Mouse (Mus musculus): ENCODE measurements at regions not wholly inside any gene's neighbourhood (a gene's known extent, or its start where the extent isn't known, plus 50 kb on each side); places are given as distances from the start of the nearest gene placed in this dataset.
"Not testable (repeated sequence)": the region's sequence is repeated elsewhere in the genome, so short reads cannot be mapped to it uniquely, and the experiment has no call there.

DNA sequence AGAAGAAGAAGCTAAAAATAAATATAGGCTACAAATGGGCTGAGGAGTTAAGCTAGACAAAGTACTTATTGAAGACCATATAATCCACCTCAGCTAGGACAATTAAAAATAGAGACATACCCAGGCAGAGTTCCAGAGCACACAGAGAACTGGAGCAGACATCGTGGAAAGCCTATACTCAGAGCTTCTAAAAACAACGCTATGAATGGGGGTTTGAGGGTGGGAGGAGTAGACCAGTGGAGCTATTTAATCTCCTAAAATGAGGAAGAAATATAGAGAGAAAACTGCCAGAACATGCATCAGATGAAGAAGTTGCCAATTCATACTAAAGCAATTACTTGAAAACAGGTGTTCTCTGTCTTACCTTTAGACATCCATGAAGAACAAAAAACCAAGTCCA lies 720.8 kb downstream of the Efna5 start:
- no peak overlapping the region for H3K27ac ChIP-seq (ENCODE audit: low read depth)
- no peak overlapping the region for H3K9ac ChIP-seq (ENCODE audit: low read length)
- H3K27me3 ChIP-seq (replicated peaks; ENCODE audit: control insufficient read depth, insufficient read depth, low read length) = no peaks in the 10 kb centered on the region
- H3K36me3 ChIP-seq (ENCODE audit: control insufficient read depth, insufficient read depth, low read length) = no peaks in the 10 kb centered on the region
- WGBS = 58% methylated on average over 2 of the region's 2 CpGs
- ATAC-seq (replicated peaks; ENCODE audit: low FRiP score, low TSS enrichment, low read depth) = no peak
- no peaks in the 10 kb centered on the region for H3K4me1 ChIP-seq (replicated peaks; ENCODE audit: control insufficient read depth, insufficient read depth, low read length)
- no peak for DNase-seq (ENCODE audit: low spot score)
- H3K4me3 ChIP-seq (ENCODE audit: low read depth, low read length) = no peak overlapping the region
- no peaks in the 10 kb centered on the region for H3K9me3 ChIP-seq (ENCODE audit: control insufficient read depth, low read length)
- no peak overlapping the region for H3K4me2 ChIP-seq (ENCODE audit: low read length)

DNA sequence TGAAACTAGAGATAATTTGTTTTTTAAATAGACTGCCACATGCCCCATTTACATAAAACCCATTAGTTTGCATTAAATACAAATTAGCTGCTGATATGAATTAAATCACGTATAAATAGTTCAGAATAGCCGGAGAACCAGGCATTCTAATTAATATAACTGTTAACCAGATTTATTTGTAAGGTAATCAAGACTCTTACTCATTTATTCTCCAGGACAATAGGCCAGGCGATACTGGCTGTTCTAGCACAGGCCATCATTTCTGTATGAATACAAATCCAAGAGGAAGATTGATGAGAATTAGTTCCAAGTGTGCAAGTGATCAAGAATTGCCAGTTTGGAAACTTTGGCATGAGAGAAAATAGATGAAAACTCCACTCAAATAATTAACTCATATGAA lies 746.1 kb downstream of the Efna5 start:
- DNase-seq (ENCODE audit: low spot score) (no peak), ATAC-seq (replicated peaks; ENCODE audit: low FRiP score, low TSS enrichment, low read depth) (no peak)
- no peak overlapping the region for H3K4me3 ChIP-seq (ENCODE audit: low read depth, low read length)
- H3K9ac ChIP-seq (ENCODE audit: low read length) = no peak overlapping the region
- no peaks in the 10 kb centered on the region for H3K27me3 ChIP-seq (replicated peaks; ENCODE audit: control insufficient read depth, insufficient read depth, low read length)
- no peaks in the 10 kb centered on the region for H3K9me3 ChIP-seq (ENCODE audit: control insufficient read depth, low read length)
- no peaks in the 10 kb centered on the region for H3K36me3 ChIP-seq (ENCODE audit: control insufficient read depth, insufficient read depth, low read length)
- H3K4me1 ChIP-seq (replicated peaks; ENCODE audit: control insufficient read depth, insufficient read depth, low read length) = no peaks in the 10 kb centered on the region
- 84% methylated on average over 3 of the region's 3 CpGs for WGBS
- no peak overlapping the region for H3K27ac ChIP-seq (ENCODE audit: low read depth)
- no peak overlapping the region for H3K4me2 ChIP-seq (ENCODE audit: low read length)

DNA sequence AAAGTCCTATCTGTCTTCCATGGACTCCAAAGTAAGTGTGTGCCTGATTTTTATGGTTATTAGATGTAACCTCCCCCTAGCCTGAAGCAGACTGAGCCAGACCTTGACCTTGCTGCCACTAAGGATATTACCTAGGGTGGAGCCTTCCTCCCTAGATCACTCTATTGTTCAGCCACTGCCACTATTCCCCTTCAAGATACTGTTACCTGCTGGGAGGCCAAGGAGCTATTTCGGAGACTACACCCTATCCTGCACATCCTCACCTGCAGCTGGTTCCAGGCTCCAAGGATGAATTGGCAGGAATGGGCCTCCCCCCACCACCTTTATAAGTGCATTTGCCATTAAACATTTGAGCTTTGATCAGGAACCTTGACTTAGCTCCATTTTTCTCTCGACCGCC lies 769.4 kb downstream of the Efna5 start:
- H3K4me2 ChIP-seq (ENCODE audit: low read length); H3K27me3 ChIP-seq (replicated peaks; ENCODE audit: control insufficient read depth, insufficient read depth, low read length); H3K36me3 ChIP-seq (ENCODE audit: control insufficient read depth, insufficient read depth, low read length); H3K27ac ChIP-seq (ENCODE audit: low read depth); H3K9ac ChIP-seq (ENCODE audit: low read length); H3K4me1 ChIP-seq (replicated peaks; ENCODE audit: control insufficient read depth, insufficient read depth, low read length); DNase-seq (ENCODE audit: low spot score); H3K4me3 ChIP-seq (ENCODE audit: low read depth, low read length); ATAC-seq (replicated peaks; ENCODE audit: low FRiP score, low TSS enrichment, low read depth); H3K9me3 ChIP-seq (ENCODE audit: control insufficient read depth, low read length): not testable (repeated sequence)
- 95% methylated on average over 3 of the region's 3 CpGs for WGBS

DNA sequence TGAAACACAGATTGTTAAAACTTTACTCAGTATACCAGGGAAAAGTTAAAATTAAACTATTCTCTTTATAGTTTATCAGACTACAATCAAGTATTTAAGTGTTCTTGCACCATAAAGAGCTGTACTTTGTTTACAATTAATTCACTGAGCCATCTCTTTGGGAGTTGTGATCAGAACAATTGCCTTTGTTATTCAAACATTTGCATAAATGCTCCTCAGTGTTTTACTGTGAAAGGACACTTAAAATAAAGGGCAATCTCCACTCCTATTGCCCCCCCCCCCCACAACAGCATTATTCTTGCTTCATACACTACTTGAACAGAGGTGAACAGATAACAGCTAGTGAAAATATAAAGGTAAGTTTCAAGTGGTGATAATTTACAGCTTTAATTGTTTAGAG lies 772.1 kb downstream of the Efna5 start:
- H3K4me2 ChIP-seq (ENCODE audit: low read length) = no peak overlapping the region
- H3K27ac ChIP-seq (ENCODE audit: low read depth) = no peak overlapping the region
- ATAC-seq (replicated peaks; ENCODE audit: low FRiP score, low TSS enrichment, low read depth) (no peak), DNase-seq (ENCODE audit: low spot score) (no peak)
- no peaks in the 10 kb centered on the region for H3K27me3 ChIP-seq (replicated peaks; ENCODE audit: control insufficient read depth, insufficient read depth, low read length)
- no peak overlapping the region for H3K4me3 ChIP-seq (ENCODE audit: low read depth, low read length)
- no peak overlapping the region for H3K9ac ChIP-seq (ENCODE audit: low read length)
- H3K36me3 ChIP-seq (ENCODE audit: control insufficient read depth, insufficient read depth, low read length) = no peaks in the 10 kb centered on the region
- no peaks in the 10 kb centered on the region for H3K4me1 ChIP-seq (replicated peaks; ENCODE audit: control insufficient read depth, insufficient read depth, low read length)
- no peaks in the 10 kb centered on the region for H3K9me3 ChIP-seq (ENCODE audit: control insufficient read depth, low read length)

DNA sequence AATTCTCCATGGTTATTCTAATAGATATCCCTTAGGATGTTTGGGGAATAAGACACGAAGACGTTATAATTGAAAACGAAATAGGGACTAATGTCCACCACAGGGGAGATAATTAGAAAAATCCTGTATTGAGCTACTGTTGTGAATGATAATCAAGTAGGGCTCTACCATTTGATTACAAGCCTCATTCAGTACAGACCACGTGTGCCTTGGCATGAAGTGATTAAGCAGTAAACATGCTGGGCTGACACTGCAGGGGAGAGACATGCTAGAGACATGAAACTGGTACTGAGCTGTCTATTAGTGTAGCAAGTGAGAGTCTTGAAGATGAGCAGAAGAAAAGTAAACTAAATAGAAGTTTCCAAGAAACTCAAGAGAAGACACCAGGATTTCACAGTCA lies 797.8 kb downstream of the Efna5 start:
- Histone ChIP-seq H3K9ac (ENCODE audit: low read length) (no peak overlapping the region), H3K27me3 (replicated peaks; ENCODE audit: control insufficient read depth, insufficient read depth, low read length) (no peaks in the 10 kb centered on the region), H3K27ac (ENCODE audit: low read depth) (no peak overlapping the region), H3K4me1 (replicated peaks; ENCODE audit: control insufficient read depth, insufficient read depth, low read length) (no peaks in the 10 kb centered on the region), H3K4me2 (ENCODE audit: low read length) (no peak overlapping the region), H3K36me3 (ENCODE audit: control insufficient read depth, insufficient read depth, low read length) (no peaks in the 10 kb centered on the region), H3K4me3 (ENCODE audit: low read depth, low read length) (no peak overlapping the region), H3K9me3 (ENCODE audit: control insufficient read depth, low read length) (no peaks in the 10 kb centered on the region)
- no peak for ATAC-seq (replicated peaks; ENCODE audit: low FRiP score, low TSS enrichment, low read depth)
- no peak for DNase-seq (ENCODE audit: low spot score)
- WGBS = 78% methylated on average over 4 of the region's 4 CpGs

DNA sequence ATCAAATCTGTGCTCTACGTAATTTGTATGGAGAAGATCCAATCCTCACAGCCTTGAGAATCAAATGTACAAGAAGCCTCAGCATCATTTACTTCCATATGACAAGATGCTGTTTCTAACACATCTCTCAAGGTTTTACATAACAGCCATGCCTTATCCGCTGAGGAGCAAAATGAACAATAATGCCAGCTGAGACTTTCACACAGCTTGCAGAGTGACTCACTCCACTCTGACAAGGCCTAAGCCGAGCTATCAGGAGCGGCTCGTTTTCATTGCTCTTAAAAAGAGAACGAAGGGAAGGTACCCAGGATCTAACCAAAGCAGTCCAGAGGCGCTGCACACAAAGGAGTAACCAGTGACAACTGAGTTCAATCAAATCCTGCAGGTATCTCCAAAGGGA lies 803.5 kb downstream of the Efna5 start:
- 80% methylated on average over 7 of the region's 7 CpGs for WGBS
- H3K9ac ChIP-seq (ENCODE audit: low read length) = no peak overlapping the region
- no peaks in the 10 kb centered on the region for H3K36me3 ChIP-seq (ENCODE audit: control insufficient read depth, insufficient read depth, low read length)
- H3K4me3 ChIP-seq (ENCODE audit: low read depth, low read length) = no peak overlapping the region
- no peak overlapping the region for H3K27ac ChIP-seq (ENCODE audit: low read depth)
- no peaks in the 10 kb centered on the region for H3K27me3 ChIP-seq (replicated peaks; ENCODE audit: control insufficient read depth, insufficient read depth, low read length)
- ATAC-seq (replicated peaks; ENCODE audit: low FRiP score, low TSS enrichment, low read depth) (no peak), DNase-seq (ENCODE audit: low spot score) (no peak)
- no peak overlapping the region for H3K4me2 ChIP-seq (ENCODE audit: low read length)
- no peaks in the 10 kb centered on the region for H3K4me1 ChIP-seq (replicated peaks; ENCODE audit: control insufficient read depth, insufficient read depth, low read length)
- no peaks in the 10 kb centered on the region for H3K9me3 ChIP-seq (ENCODE audit: control insufficient read depth, low read length)

DNA sequence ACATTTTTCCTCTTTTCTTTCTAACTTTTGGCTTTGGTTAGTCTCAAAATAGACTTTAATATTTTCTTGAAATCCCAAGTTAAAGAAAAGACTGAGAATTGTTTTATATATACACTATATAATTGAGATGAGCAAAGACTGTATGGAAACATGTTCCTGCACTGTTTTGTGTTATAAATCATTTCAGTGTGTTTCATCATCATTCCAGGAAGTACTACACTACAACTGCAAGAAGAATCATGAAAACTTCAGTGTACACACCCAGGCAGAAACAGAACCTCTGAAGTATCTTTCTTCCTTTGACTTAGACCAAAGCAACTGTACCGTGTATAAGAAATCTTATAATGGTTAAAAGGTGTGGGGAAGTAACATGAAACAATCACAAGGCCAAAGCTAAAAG lies 816.2 kb downstream of the Efna5 start:
- no peak for DNase-seq (ENCODE audit: low spot score)
- WGBS = 80% methylated on average over 1 of the region's 1 CpGs
- Histone ChIP-seq H3K4me2 (ENCODE audit: low read length) (no peak overlapping the region), H3K4me3 (ENCODE audit: low read depth, low read length) (no peak overlapping the region), H3K27me3 (replicated peaks; ENCODE audit: control insufficient read depth, insufficient read depth, low read length) (no peaks in the 10 kb centered on the region), H3K9ac (ENCODE audit: low read length) (no peak overlapping the region), H3K27ac (ENCODE audit: low read depth) (no peak overlapping the region), H3K4me1 (replicated peaks; ENCODE audit: control insufficient read depth, insufficient read depth, low read length) (no peaks in the 10 kb centered on the region), H3K36me3 (ENCODE audit: control insufficient read depth, insufficient read depth, low read length) (no peaks in the 10 kb centered on the region), H3K9me3 (ENCODE audit: control insufficient read depth, low read length) (no peaks in the 10 kb centered on the region)
- no peak for ATAC-seq (replicated peaks; ENCODE audit: low FRiP score, low TSS enrichment, low read depth)

DNA sequence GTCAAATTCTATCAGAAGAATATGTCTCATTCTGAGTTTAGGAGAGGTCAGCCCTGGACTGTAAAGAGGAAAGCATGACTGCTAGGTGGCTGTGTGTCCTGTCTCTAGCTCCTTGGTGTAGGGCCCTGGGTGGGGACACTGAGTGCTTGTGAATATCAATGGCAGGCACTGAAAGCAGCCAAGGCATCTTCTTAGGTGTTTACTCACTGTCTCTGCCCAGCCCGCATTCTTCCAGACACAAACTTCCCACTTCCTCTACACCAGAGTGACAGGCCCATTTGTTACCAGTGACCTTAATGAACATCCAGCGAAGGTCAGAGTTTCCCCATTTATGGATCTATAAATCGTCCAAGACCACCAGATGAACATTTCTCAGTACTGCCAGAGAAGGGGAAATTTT lies 823.1 kb downstream of the Efna5 start:
- whole genome bisulfite sequencing = 17% methylated on average over 3 of the region's 3 CpGs
- H3K27me3 ChIP-seq (replicated peaks; ENCODE audit: control insufficient read depth, insufficient read depth, low read length) = no peaks in the 10 kb centered on the region
- H3K9ac ChIP-seq (ENCODE audit: low read length) = no peak overlapping the region
- no peak overlapping the region for H3K4me2 ChIP-seq (ENCODE audit: low read length)
- H3K4me1 ChIP-seq (replicated peaks; ENCODE audit: control insufficient read depth, insufficient read depth, low read length) = no peaks in the 10 kb centered on the region
- H3K9me3 ChIP-seq (ENCODE audit: control insufficient read depth, low read length) = no peaks in the 10 kb centered on the region
- no peaks in the 10 kb centered on the region for H3K36me3 ChIP-seq (ENCODE audit: control insufficient read depth, insufficient read depth, low read length)
- H3K27ac ChIP-seq (ENCODE audit: low read depth) = no peak overlapping the region
- H3K4me3 ChIP-seq (ENCODE audit: low read depth, low read length) = no peak overlapping the region
- ATAC-seq (replicated peaks; ENCODE audit: low FRiP score, low TSS enrichment, low read depth) (no peak), DNase-seq (ENCODE audit: low spot score) (no peak)

DNA sequence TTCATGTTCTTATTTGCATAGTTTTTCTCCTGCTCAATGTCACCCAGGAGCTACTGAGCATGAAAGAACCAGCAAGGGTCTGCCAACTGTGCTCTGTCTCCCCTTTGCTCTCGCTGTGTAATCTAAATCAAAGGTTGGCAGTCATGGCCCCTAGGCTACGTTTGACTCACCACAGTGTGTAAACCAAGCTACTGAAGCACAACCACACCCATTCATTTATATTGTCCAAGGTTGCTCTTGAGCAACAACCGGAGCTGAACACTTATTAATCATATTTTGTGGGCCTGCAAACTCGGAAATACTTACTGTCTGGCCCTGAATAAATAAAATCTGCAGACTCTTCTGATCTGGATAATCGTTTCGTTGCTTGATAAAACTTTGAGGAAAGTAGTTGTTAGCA lies 826.3 kb downstream of the Efna5 start:
- DNase-seq (ENCODE audit: low spot score) (no peak), ATAC-seq (replicated peaks; ENCODE audit: low FRiP score, low TSS enrichment, low read depth) (no peak)
- Histone ChIP-seq H3K9me3 (ENCODE audit: control insufficient read depth, low read length) (no peaks in the 10 kb centered on the region), H3K27ac (ENCODE audit: low read depth) (no peak overlapping the region), H3K4me1 (replicated peaks; ENCODE audit: control insufficient read depth, insufficient read depth, low read length) (no peaks in the 10 kb centered on the region), H3K4me3 (ENCODE audit: low read depth, low read length) (no peak overlapping the region), H3K27me3 (replicated peaks; ENCODE audit: control insufficient read depth, insufficient read depth, low read length) (no peaks in the 10 kb centered on the region), H3K36me3 (ENCODE audit: control insufficient read depth, insufficient read depth, low read length) (no peaks in the 10 kb centered on the region), H3K4me2 (ENCODE audit: low read length) (no peak overlapping the region), H3K9ac (ENCODE audit: low read length) (no peak overlapping the region)
- WGBS = 53% methylated on average over 6 of the region's 6 CpGs

All from intestine, embryonic 14.5 days (tissue).